Mouse (Mus musculus): Measurements from ENCODE around the gene Ankrd44. TPM values are rescaled to one million over a fixed set of nuclear protein-coding genes. Genes with fewer than 3 reads are reported as not detected.

Ankrd44 gene
- polyA plus RNA-seq, 1 experiment: 2.2 TPM

DNA sequence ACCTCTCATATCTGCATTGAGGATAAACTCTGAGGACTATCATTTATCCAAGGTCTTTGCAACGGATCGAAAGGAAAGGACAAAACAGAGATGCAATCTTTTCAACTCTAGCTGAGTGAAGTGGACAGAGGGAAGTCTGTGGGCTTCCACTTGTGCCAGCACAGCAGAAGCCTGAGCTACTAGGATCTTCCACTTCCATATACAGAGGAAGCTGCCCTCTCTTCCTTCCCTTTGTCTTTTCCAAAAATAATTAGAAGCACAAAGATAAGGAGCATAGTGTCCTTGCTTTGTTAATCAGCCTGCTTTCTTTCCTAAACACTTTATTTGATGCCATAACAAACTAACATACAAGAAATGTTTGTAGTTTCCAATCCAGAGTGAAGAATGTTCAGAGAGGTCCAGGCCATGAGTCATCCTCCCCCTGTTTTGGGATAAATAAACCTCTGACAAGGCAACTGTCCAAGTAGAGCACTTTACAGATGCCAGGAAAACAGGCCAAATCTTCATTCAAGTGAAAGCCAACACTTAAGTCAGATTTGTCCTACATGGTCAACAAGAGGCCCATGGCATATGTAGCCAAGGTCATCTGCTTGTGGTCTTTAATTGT lies 160.5 kb downstream of the Ankrd44 start:
- no peaks in the 10 kb centered on the region for H3K27me3 ChIP-seq (ENCODE audit: control insufficient read depth, insufficient read depth, insufficient read length)
- no peaks in the 10 kb centered on the region for H3K79me2 ChIP-seq (ENCODE audit: control insufficient read depth, insufficient read depth)
- H3K36me3 ChIP-seq (ENCODE audit: control insufficient read depth, insufficient read depth): no peaks in the 10 kb centered on the region
- H3ac ChIP-seq (ENCODE audit: control insufficient read depth, insufficient read length, low read depth): no peak overlapping the region
- no peaks in the 10 kb centered on the region for H3K79me3 ChIP-seq (ENCODE audit: low read depth)
- TF ChIP-seq CTCF (IDR thresholded peaks at IDR 0.05; ENCODE audit: control insufficient read depth, insufficient read depth, insufficient read length) (no peak), MAX (IDR thresholded peaks at IDR 0.05) (no peak), MYOD1 (IDR thresholded peaks at IDR 0.05; ENCODE audit: control insufficient read depth, insufficient read length, low read depth) (no peak), USF1 (IDR thresholded peaks at IDR 0.05; ENCODE audit: low read depth) (no peak), CEBPB (IDR thresholded peaks at IDR 0.05; ENCODE audit: low read depth) (no peak), FOSL1 (IDR thresholded peaks at IDR 0.05; ENCODE audit: insufficient read depth, low read length, poor library complexity, severe bottlenecking) (no peak), MYOG (IDR thresholded peaks at IDR 0.05; ENCODE audit: control insufficient read depth, extremely low read depth, insufficient read length) (no peak)
- no peak overlapping the region for H3K4me3 ChIP-seq (ENCODE audit: insufficient read depth, poor library complexity, severe bottlenecking)

DNA sequence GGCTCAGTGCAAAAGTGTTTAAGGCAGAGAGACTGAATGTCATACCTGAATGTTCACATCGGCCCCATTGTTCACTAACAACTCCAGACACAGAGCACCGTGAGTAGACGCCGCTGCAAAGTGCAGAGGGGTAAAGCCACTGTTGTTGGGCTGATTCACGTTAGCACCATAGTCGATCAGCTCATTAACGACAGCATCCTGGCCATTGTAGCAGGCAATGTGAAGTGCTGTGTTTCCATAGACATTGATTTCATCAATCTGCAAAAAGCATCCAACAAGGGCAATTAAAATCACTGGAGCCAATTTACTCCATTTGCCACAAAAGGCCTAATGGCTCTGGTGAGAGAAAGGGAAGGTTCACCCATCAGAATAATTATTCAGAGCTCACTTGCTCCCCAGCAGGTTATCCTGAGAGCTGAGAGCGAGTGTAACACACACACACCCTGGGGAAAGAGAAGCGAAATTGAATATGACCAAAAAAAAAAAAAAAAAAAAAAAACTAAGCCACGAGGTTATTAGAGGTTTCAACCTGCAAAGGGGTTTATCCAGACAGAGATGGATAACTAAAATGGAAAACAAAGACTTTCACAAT lies 163.9 kb downstream of the Ankrd44 start:
- no peak overlapping the region for H3ac ChIP-seq (ENCODE audit: control insufficient read depth, insufficient read length, low read depth)
- no peak overlapping the region for H3K4me3 ChIP-seq (ENCODE audit: insufficient read depth, poor library complexity, severe bottlenecking)
- no peaks in the 10 kb centered on the region for H3K79me3 ChIP-seq (ENCODE audit: low read depth)
- no peaks in the 10 kb centered on the region for H3K79me2 ChIP-seq (ENCODE audit: control insufficient read depth, insufficient read depth)
- H3K36me3 ChIP-seq (ENCODE audit: control insufficient read depth, insufficient read depth): no peaks in the 10 kb centered on the region
- H3K27me3 ChIP-seq (ENCODE audit: control insufficient read depth, insufficient read depth, insufficient read length): no peaks in the 10 kb centered on the region
- TF ChIP-seq MAX (IDR thresholded peaks at IDR 0.05) (no peak), CEBPB (IDR thresholded peaks at IDR 0.05; ENCODE audit: low read depth) (no peak), USF1 (IDR thresholded peaks at IDR 0.05; ENCODE audit: low read depth) (no peak), MYOD1 (IDR thresholded peaks at IDR 0.05; ENCODE audit: control insufficient read depth, insufficient read length, low read depth) (no peak), FOSL1 (IDR thresholded peaks at IDR 0.05; ENCODE audit: insufficient read depth, low read length, poor library complexity, severe bottlenecking) (no peak), MYOG (IDR thresholded peaks at IDR 0.05; ENCODE audit: control insufficient read depth, extremely low read depth, insufficient read length) (no peak), CTCF (IDR thresholded peaks at IDR 0.05; ENCODE audit: control insufficient read depth, insufficient read depth, insufficient read length) (no peak)

DNA sequence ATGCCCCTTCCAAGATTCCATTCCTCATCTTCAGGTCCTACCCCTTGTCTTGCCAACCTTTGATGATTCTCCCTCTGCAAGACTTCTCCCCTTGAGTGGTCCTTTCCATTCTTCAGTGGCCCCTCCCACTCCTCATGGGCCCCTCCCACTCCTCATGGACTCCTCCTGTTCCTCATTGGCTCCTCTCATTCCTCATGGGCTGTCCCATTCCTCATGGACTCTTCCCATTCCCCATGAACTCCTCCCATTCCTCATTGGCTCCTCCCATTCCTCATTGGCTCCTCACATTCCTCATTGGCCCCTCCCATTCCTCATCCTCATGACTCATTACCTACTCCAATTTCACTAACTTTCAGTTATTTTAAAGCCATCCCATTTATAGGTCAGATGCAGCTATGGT lies 166.3 kb downstream of the Ankrd44 start:
- no peaks in the 10 kb centered on the region for H3K79me2 ChIP-seq (ENCODE audit: control insufficient read depth, insufficient read depth)
- no peaks in the 10 kb centered on the region for H3K36me3 ChIP-seq (ENCODE audit: control insufficient read depth, insufficient read depth)
- TF ChIP-seq FOSL1 (IDR thresholded peaks at IDR 0.05; ENCODE audit: insufficient read depth, low read length, poor library complexity, severe bottlenecking) (no peak), CTCF (IDR thresholded peaks at IDR 0.05; ENCODE audit: control insufficient read depth, insufficient read depth, insufficient read length) (no peak), MYOD1 (IDR thresholded peaks at IDR 0.05; ENCODE audit: control insufficient read depth, insufficient read length, low read depth) (no peak), CEBPB (IDR thresholded peaks at IDR 0.05; ENCODE audit: low read depth) (no peak), MYOG (IDR thresholded peaks at IDR 0.05; ENCODE audit: control insufficient read depth, extremely low read depth, insufficient read length) (no peak), USF1 (IDR thresholded peaks at IDR 0.05; ENCODE audit: low read depth) (no peak), MAX (IDR thresholded peaks at IDR 0.05) (no peak)
- no peaks in the 10 kb centered on the region for H3K79me3 ChIP-seq (ENCODE audit: low read depth)
- H3ac ChIP-seq (ENCODE audit: control insufficient read depth, insufficient read length, low read depth): no peak overlapping the region
- H3K27me3 ChIP-seq (ENCODE audit: control insufficient read depth, insufficient read depth, insufficient read length): no peaks in the 10 kb centered on the region
- H3K4me3 ChIP-seq (ENCODE audit: insufficient read depth, poor library complexity, severe bottlenecking): no peak overlapping the region

DNA sequence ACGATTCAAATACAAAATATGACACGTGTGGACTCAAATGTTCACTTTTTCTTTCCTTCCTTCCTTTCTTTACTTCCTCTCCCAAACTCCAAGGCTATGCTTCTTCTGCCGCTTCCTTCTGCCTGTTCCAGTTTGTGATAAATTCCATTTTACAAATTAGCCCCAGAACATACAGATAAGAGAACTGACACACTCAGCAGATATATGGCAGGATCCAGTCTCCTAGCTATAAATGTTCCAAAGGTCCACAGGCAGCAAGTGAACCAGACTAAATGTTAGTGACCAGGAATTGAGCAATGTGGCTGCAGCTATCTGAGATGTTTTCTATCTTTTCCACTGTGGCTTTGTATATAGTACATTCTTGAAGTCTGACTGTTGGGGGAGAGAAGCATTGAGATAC lies 168.9 kb downstream of the Ankrd44 start:
- Histone ChIP-seq H3K79me2 (ENCODE audit: control insufficient read depth, insufficient read depth) (no peaks in the 10 kb centered on the region), H3K79me3 (ENCODE audit: low read depth) (no peaks in the 10 kb centered on the region), H3ac (ENCODE audit: control insufficient read depth, insufficient read length, low read depth) (no peak overlapping the region), H3K27me3 (ENCODE audit: control insufficient read depth, insufficient read depth, insufficient read length) (no peaks in the 10 kb centered on the region), H3K4me3 (ENCODE audit: insufficient read depth, poor library complexity, severe bottlenecking) (no peak overlapping the region), H3K36me3 (ENCODE audit: control insufficient read depth, insufficient read depth) (no peaks in the 10 kb centered on the region)
- TF ChIP-seq MYOG (IDR thresholded peaks at IDR 0.05; ENCODE audit: control insufficient read depth, extremely low read depth, insufficient read length) (no peak), FOSL1 (IDR thresholded peaks at IDR 0.05; ENCODE audit: insufficient read depth, low read length, poor library complexity, severe bottlenecking) (no peak), MYOD1 (IDR thresholded peaks at IDR 0.05; ENCODE audit: control insufficient read depth, insufficient read length, low read depth) (no peak), CTCF (IDR thresholded peaks at IDR 0.05; ENCODE audit: control insufficient read depth, insufficient read depth, insufficient read length) (no peak), CEBPB (IDR thresholded peaks at IDR 0.05; ENCODE audit: low read depth) (no peak), MAX (IDR thresholded peaks at IDR 0.05) (no peak), USF1 (IDR thresholded peaks at IDR 0.05; ENCODE audit: low read depth) (no peak)

DNA sequence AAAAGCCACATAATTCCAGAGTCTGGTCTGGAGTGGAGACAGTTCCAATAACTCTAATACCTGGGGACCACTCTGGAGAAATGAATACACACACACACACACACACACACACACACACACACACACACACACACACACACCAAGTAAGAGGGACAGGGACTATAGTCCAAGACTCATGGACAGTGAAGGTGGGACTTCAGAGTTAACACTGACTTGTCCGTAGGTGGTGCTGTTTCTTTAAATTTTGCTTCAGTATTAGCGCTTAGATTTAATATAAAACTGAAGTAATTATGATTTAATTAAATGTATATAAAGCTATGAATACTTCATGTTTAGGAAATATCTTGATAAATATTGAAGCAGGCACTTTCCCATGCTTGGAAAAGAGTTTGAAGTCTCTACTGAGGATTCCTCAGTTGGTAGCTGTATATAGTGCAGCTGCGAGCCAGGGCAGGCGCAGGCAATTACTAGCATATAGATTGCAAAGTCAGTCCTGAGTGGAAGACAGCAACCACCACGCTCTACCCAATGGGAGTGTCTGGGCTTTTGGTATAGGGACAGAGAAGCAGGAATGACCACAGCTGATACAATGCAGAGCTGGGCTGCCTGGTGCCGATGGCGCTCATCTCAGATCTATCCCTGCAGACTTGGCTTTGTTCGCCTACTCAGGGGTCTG lies 170.4 kb downstream of the Ankrd44 start:
- H3K4me3 ChIP-seq (ENCODE audit: insufficient read depth, poor library complexity, severe bottlenecking): no peak overlapping the region
- TF ChIP-seq MAX (IDR thresholded peaks at IDR 0.05) (no peak), MYOD1 (IDR thresholded peaks at IDR 0.05; ENCODE audit: control insufficient read depth, insufficient read length, low read depth) (no peak), MYOG (IDR thresholded peaks at IDR 0.05; ENCODE audit: control insufficient read depth, extremely low read depth, insufficient read length) (no peak), CTCF (IDR thresholded peaks at IDR 0.05; ENCODE audit: control insufficient read depth, insufficient read depth, insufficient read length) (no peak), CEBPB (IDR thresholded peaks at IDR 0.05; ENCODE audit: low read depth) (no peak), FOSL1 (IDR thresholded peaks at IDR 0.05; ENCODE audit: insufficient read depth, low read length, poor library complexity, severe bottlenecking) (no peak), USF1 (IDR thresholded peaks at IDR 0.05; ENCODE audit: low read depth) (no peak)
- no peak overlapping the region for H3ac ChIP-seq (ENCODE audit: control insufficient read depth, insufficient read length, low read depth)
- no peaks in the 10 kb centered on the region for H3K79me3 ChIP-seq (ENCODE audit: low read depth)
- no peaks in the 10 kb centered on the region for H3K36me3 ChIP-seq (ENCODE audit: control insufficient read depth, insufficient read depth)
- no peaks in the 10 kb centered on the region for H3K79me2 ChIP-seq (ENCODE audit: control insufficient read depth, insufficient read depth)
- H3K27me3 ChIP-seq (ENCODE audit: control insufficient read depth, insufficient read depth, insufficient read length): no peaks in the 10 kb centered on the region
